In the genomic region with DNA sequence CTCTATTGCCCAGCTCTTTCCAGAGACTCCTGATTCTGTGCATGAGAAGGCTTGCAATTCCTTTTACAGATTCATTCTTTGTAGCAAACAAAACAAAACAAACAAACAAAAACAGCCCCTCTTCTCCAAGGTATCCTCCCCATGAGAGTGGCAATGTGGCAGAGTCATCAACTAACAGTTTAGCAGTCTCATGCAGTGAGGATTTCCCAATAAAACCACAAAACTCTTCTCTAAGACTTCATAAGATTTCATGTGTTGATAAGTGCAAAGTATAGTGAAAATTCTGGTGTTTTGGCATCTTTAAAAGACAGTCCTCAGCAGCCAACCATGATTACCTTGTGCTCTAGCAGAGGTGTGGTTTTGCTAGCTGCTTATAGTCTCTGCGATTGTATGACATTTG, we compare ENCODE assay signal across 17 mouse cellular contexts.
DNase-seq lines count a peak whose midpoint lies in the region; ATAC-seq lines count a peak whose summit lies in the region.
"Had no signal": no experiment of that assay in that cellular context is flagged by ENCODE, and none has a peak within 500 bp of the region (broad histone marks: within the 10 kb centered on the region; RNA-seq: fewer than 3 reads in every experiment).

No protein-coding gene starts in this region.

- DNase-seq in 416B (ENCODE audit: low read depth), result peak; percentile 88
- no peak for DNase-seq in kidney, postnatal 14 days
- no peak for DNase-seq in adrenal gland, adult 18-20 months (ENCODE audit: low spot score in 2 of 2)
- DNase-seq in thymus, postnatal 0 days (ENCODE audit: low spot score), result no peak
- DNase-seq: adrenal gland, adult 8-10 months; adrenal gland, postnatal 14 days; adrenal gland, postnatal 36 days; cerebellum, adult 11-12 months; cerebellum, adult 2 months; cerebellum, adult 9-10 months; cerebellum, postnatal 10 days; cerebellum, postnatal 25 days; embryo, embryonic 11 days had no signal

- peak; percentile 89 for ATAC-seq in granulocyte monocyte progenitor cell, adult 5-6 weeks (replicated peaks; ENCODE audit: poor library complexity, severe bottlenecking)
- peak; percentile 47; the same call in 1 of the 2 replicates for ATAC-seq in megakaryocyte, adult 5-6 weeks (ENCODE audit: poor library complexity, severe bottlenecking)
- ATAC-seq: forebrain, embryonic 14.5 days; forebrain, embryonic 16.5 days had no signal
